Mouse (Mus musculus): ENCODE measurements around the gene Olfr199. TPM values are rescaled to one million over a fixed set of nuclear protein-coding genes. Genes with fewer than 3 reads are reported as not detected.
"Not testable (repeated sequence)": the region's sequence is repeated elsewhere in the genome, so short reads cannot be mapped to it uniquely, and the experiment has no call there.

Gene Olfr199
- total RNA-seq (2021), result not detected
- long read RNA-seq, experiment 1, result 0 reads
- long read RNA-seq, experiment 2, result 0 reads

GRCm38 (mm10) chr16:59219667-59220066 lies at the start of gene Olfr199:
Gene Olfr199, minus strand, starts transcription at chr16:59219767.
- not testable (repeated sequence) for DNase-seq (ENCODE audit: low spot score in 2 of 2)

- not testable (repeated sequence) for DNase-seq (ENCODE audit: low spot score in 2 of 2)
Observed at GRCm38 (mm10) chr16:59269097-59269496, 49.5 kb upstream of the Olfr199 start.

GRCm38 (mm10) chr16:59249684-59250083 lies 30.1 kb upstream of the Olfr199 start:
- DNase-seq (ENCODE audit: low spot score in 2 of 2), result no peak

GRCm38 (mm10) chr16:59217861-59218260 lies 1.7 kb downstream of the Olfr199 start:
- DNase-seq (ENCODE audit: low spot score in 2 of 2), result not testable (repeated sequence)

DNA sequence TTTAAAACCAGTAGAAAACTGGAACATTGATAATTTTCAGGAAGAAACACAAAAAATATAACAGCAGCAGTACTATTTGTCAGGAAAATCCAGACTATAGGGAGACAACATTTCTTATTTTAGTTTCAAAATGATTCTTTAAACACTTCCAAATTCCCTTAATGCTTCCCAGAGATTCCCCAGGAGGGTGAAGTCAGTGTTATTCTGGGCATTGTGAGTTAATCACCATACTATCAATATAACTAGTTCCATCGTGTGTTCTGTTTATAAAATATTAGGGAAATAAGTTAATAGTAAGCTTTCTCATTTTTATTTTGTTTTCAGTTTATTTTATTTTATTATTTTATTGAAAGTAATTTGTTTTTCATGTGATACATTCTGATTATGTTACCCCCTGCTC lies 16.1 kb downstream of the Olfr199 start, which contains the start of gene Olfr198:
Olfr198 (minus strand) TSS at position 101 of the 400 bp plus-strand sequence.
- DNase-seq (ENCODE audit: low spot score in 2 of 2), result not testable (repeated sequence)

GRCm38 (mm10) chr16:59170354-59170753 lies 49.2 kb downstream of the Olfr199 start, which contains the start of gene Olfr196:
Gene Olfr196, minus strand, starts transcription at chr16:59170454.
- no peak for DNase-seq (ENCODE audit: low spot score in 2 of 2)

Other genes starting within 250 kb of the Olfr199 start
- gene Olfr183, start 224.4 kb downstream of the Olfr199 start, total RNA-seq (2021), result not detected
- not detected for gene Olfr186, start 189.5 kb downstream of the Olfr199 start, total RNA-seq (2021)
- not detected for gene Olfr187, start 180.0 kb downstream of the Olfr199 start, total RNA-seq (2021)
- not detected for gene Olfr190, start 141.8 kb downstream of the Olfr199 start, total RNA-seq (2021)
- gene Olfr191, start 129.9 kb downstream of the Olfr199 start, total RNA-seq (2021), result not detected
- not detected for gene Olfr193, start 107.9 kb downstream of the Olfr199 start, total RNA-seq (2021)
- not detected for gene Olfr194, start 98.7 kb downstream of the Olfr199 start, total RNA-seq (2021)
- gene Olfr195, start 72.7 kb downstream of the Olfr199 start, total RNA-seq (2021), result not detected
- not detected for gene Olfr196, start 49.3 kb downstream of the Olfr199 start, total RNA-seq (2021)
- not detected for gene Olfr198, start 16.2 kb downstream of the Olfr199 start, total RNA-seq (2021)
- gene Olfr201, start 52.9 kb upstream of the Olfr199 start, total RNA-seq (2021), result not detected
- gene Olfr202, start 67.0 kb upstream of the Olfr199 start, total RNA-seq (2021), result not detected
- not detected for gene Olfr203, start 79.1 kb upstream of the Olfr199 start, total RNA-seq (2021)
- not detected for gene Olfr204, start 98.5 kb upstream of the Olfr199 start, total RNA-seq (2021)
- gene Olfr205, start 111.4 kb upstream of the Olfr199 start, total RNA-seq (2021), result not detected
- not detected for gene Olfr206, start 129.5 kb upstream of the Olfr199 start, total RNA-seq (2021)
- not detected for gene Olfr209, start 144.2 kb upstream of the Olfr199 start, total RNA-seq (2021)
- under 1 TPM; 0.12 to 0.16 TPM for gene Gabrr3, start 187.6 kb upstream of the Olfr199 start, total RNA-seq (2021)

All from left cerebral cortex, adult 18-20 months (tissue).